Mouse (Mus musculus) liver, embryonic 11.5 days (tissue): ENCODE data around the gene Mpzl2. TPM values are rescaled to one million over a fixed set of nuclear protein-coding genes. Genes with fewer than 3 reads are reported as not detected.
A peak's percentile ranks its signal among the peaks of the same experiment; 100 is the strongest.

Experiments used
- ATAC-seq: fragments of 200-750 bp; cut with Nextera tagmentation; replicated peaks from 2 replicates; pipeline ENCODE4 v1.8.0; 2017; ENCODE audit warnings: moderate number of reproducible peaks, mild to moderate bottlenecking, moderate TSS enrichment, moderate library complexity; ENCODE audit not compliant: low FRiP score
- DNase-seq: peaks from one replicate; pipeline ENCODE4 v3.0.0-alpha.2; 2017; ENCODE audit warnings: low spot score
- H3K27ac ChIP-seq: fragments of 300-500 bp; sonication (generic); 2 replicates; pipeline ENCODE4 v1.5.1; 2014; ENCODE audit warnings: mild to moderate bottlenecking, low read depth, low read length, control low read depth
- H3K27me3 ChIP-seq: fragments of 300-500 bp; sonication (generic); replicated peaks from 2 replicates; pipeline ENCODE4 v1.6.1; 2014; ENCODE audit warnings: low read length, mixed read lengths; ENCODE audit not compliant: control insufficient read depth, insufficient read depth
- H3K36me3 ChIP-seq: fragments of 300-500 bp; sonication (generic); 2 replicates; pipeline ENCODE4 v1.6.1; 2014; ENCODE audit warnings: mild to moderate bottlenecking, low read length, moderate library complexity, mixed read lengths; ENCODE audit not compliant: control insufficient read depth, insufficient read depth
- H3K4me1 ChIP-seq: fragments of 300-500 bp; sonication (generic); replicated peaks from 2 replicates; pipeline ENCODE4 v1.6.1; 2014; ENCODE audit warnings: low read length, mixed read lengths; ENCODE audit not compliant: control insufficient read depth, insufficient read depth
- H3K4me2 ChIP-seq: fragments of 300-500 bp; sonication (generic); 2 replicates; pipeline ENCODE4 v1.6.1; 2014; ENCODE audit warnings: mild to moderate bottlenecking, control low read depth, moderate library complexity
- H3K4me3 ChIP-seq: fragments of 300-500 bp; sonication (generic); 2 replicates; pipeline ENCODE4 v1.5.1; 2014; ENCODE audit warnings: low read depth, low read length, control low read depth
- H3K9ac ChIP-seq: fragments of 300-500 bp; sonication (generic); 2 replicates; pipeline ENCODE4 v1.6.1; 2014; ENCODE audit warnings: low read depth, low read length, control low read depth
- H3K9me3 ChIP-seq: fragments of 300-500 bp; sonication (generic); 2 replicates; pipeline ENCODE4 v1.6.1; 2016; ENCODE audit warnings: low read length, inconsistent platforms, mixed read lengths; ENCODE audit not compliant: control insufficient read depth
- WGBS: fragments of 180-500 bp; shearing (Covaris S2); extraction: QIAGEN DNeasy Blood & Tissue Kit; methylation state at CpG from one replicate; pipeline ENCODE4 v1.1.7; 2014; 5-methylcytosine and 5-hydroxymethylcytosine counted together
- polyA plus RNA-seq: library from polyadenylated mRNA; unstranded; fragments of >200 nt; fragmentation: Nextera tagmentation; extraction: Ambion mirVana; gene quantifications from 2 replicates; pipeline ENCODE4 v1.2.1, GENCODE M21; 2014

Gene Mpzl2
- polyA plus RNA-seq, result 6.4 and 6.5 TPM in 2 replicates

- no peak within 1 kb of the TSS for H3K4me3 ChIP-seq
- H3K4me1 ChIP-seq, result peaks cover 3% of the 10 kb centered on the region; the same call in 1 of the 2 replicates
- H3K27me3 ChIP-seq, result peaks cover 58% of the 10 kb centered on the region
- H3K4me2 ChIP-seq, result peak within 1 kb of the TSS; percentile 42
- no peaks in the 10 kb centered on the region for H3K36me3 ChIP-seq
- 53% methylated on average over 5 of the region's 5 CpGs for WGBS
- H3K27ac ChIP-seq, result no peak within 1 kb of the TSS
- H3K9me3 ChIP-seq, result no peaks in the 10 kb centered on the region
- DNase-seq, result no peak
- ATAC-seq, result no peak
- no peak within 1 kb of the TSS for H3K9ac ChIP-seq
Observed at GRCm38 (mm10) chr9:45039499-45039898, at the start of gene Mpzl2. Gene Mpzl2, plus strand, starts transcription at chr9:45039799.

- no peaks in the 10 kb centered on the region for H3K9me3 ChIP-seq
- H3K4me2 ChIP-seq, result no peak overlapping the region
- H3K9ac ChIP-seq, result no peak overlapping the region
- H3K27me3 ChIP-seq, result no peaks in the 10 kb centered on the region
- WGBS, result 63% methylated on average over 2 of the region's 2 CpGs
- no peaks in the 10 kb centered on the region for H3K36me3 ChIP-seq
- H3K4me1 ChIP-seq, result no peaks in the 10 kb centered on the region; the same call in 1 of the 2 replicates
- no peak overlapping the region for H3K4me3 ChIP-seq
- H3K27ac ChIP-seq, result no peak overlapping the region
- ATAC-seq (no peak), DNase-seq (no peak)
Observed at GRCm38 (mm10) chr9:44991821-44992220, 47.8 kb upstream of the Mpzl2 start.

- no peaks in the 10 kb centered on the region for H3K27me3 ChIP-seq
- no peak overlapping the region for H3K27ac ChIP-seq
- H3K4me1 ChIP-seq, result no peaks in the 10 kb centered on the region
- ATAC-seq (no peak), DNase-seq (no peak)
- H3K36me3 ChIP-seq, result no peaks in the 10 kb centered on the region
- H3K4me3 ChIP-seq, result no peak overlapping the region
- no peaks in the 10 kb centered on the region for H3K9me3 ChIP-seq
- no peak overlapping the region for H3K4me2 ChIP-seq
- H3K9ac ChIP-seq, result no peak overlapping the region
Observed at GRCm38 (mm10) chr9:44992271-44992670, 47.3 kb upstream of the Mpzl2 start.

- Histone ChIP-seq H3K4me2 (no peak overlapping the region), H3K9me3 (no peaks in the 10 kb centered on the region), H3K4me1 (no peaks in the 10 kb centered on the region), H3K9ac (no peak overlapping the region), H3K27me3 (no peaks in the 10 kb centered on the region), H3K36me3 (no peaks in the 10 kb centered on the region), H3K27ac (no peak overlapping the region), H3K4me3 (no peak overlapping the region)
- ATAC-seq, result no peak
- no peak for DNase-seq
- WGBS, result 80% methylated on average over 2 of the region's 2 CpGs
Observed at GRCm38 (mm10) chr9:44993268-44993667, 46.3 kb upstream of the Mpzl2 start.

- Histone ChIP-seq H3K4me3 (no peak overlapping the region), H3K9ac (no peak overlapping the region), H3K27ac (no peak overlapping the region), H3K9me3 (no peaks in the 10 kb centered on the region), H3K4me1 (no peaks in the 10 kb centered on the region), H3K36me3 (no peaks in the 10 kb centered on the region), H3K4me2 (no peak overlapping the region), H3K27me3 (no peaks in the 10 kb centered on the region)
- DNase-seq, result no peak
- no peak for ATAC-seq
- WGBS, result 68% methylated on average over 4 of the region's 4 CpGs
Observed at GRCm38 (mm10) chr9:44994962-44995361, 44.6 kb upstream of the Mpzl2 start.

- H3K4me1 ChIP-seq, result no peaks in the 10 kb centered on the region
- H3K9me3 ChIP-seq, result no peaks in the 10 kb centered on the region
- no peak for ATAC-seq
- no peaks in the 10 kb centered on the region for H3K27me3 ChIP-seq
- H3K27ac ChIP-seq, result no peak overlapping the region
- no peak overlapping the region for H3K9ac ChIP-seq
- H3K36me3 ChIP-seq, result no peaks in the 10 kb centered on the region
- H3K4me3 ChIP-seq, result no peak overlapping the region
- WGBS, result 90% methylated on average over 7 of the region's 7 CpGs
- no peak for DNase-seq
- no peak overlapping the region for H3K4me2 ChIP-seq
Observed at GRCm38 (mm10) chr9:44996590-44996989, 43.0 kb upstream of the Mpzl2 start.

GRCm38 (mm10) chr9:44998138-44998537, 41.5 kb upstream of the Mpzl2 start:
- Histone ChIP-seq H3K9ac (no peak overlapping the region), H3K27me3 (no peaks in the 10 kb centered on the region), H3K36me3 (no peaks in the 10 kb centered on the region), H3K4me2 (no peak overlapping the region), H3K4me3 (no peak overlapping the region), H3K9me3 (no peaks in the 10 kb centered on the region), H3K27ac (no peak overlapping the region), H3K4me1 (no peaks in the 10 kb centered on the region)
- no peak for ATAC-seq
- WGBS, result 59% methylated on average over 11 of the region's 11 CpGs
- no peak for DNase-seq

- no peaks in the 10 kb centered on the region for H3K27me3 ChIP-seq
- no peak overlapping the region for H3K4me3 ChIP-seq
- DNase-seq, result no peak
- no peaks in the 10 kb centered on the region for H3K4me1 ChIP-seq
- H3K27ac ChIP-seq, result no peak overlapping the region
- no peak overlapping the region for H3K4me2 ChIP-seq
- no peaks in the 10 kb centered on the region for H3K9me3 ChIP-seq
- ATAC-seq, result no peak
- H3K36me3 ChIP-seq, result no peaks in the 10 kb centered on the region
- 53% methylated on average over 6 of the region's 6 CpGs for WGBS
- H3K9ac ChIP-seq, result no peak overlapping the region
Observed at GRCm38 (mm10) chr9:44999171-44999570, 40.4 kb upstream of the Mpzl2 start.

- Histone ChIP-seq H3K4me3 (no peak overlapping the region), H3K9me3 (no peaks in the 10 kb centered on the region), H3K36me3 (no peaks in the 10 kb centered on the region), H3K4me1 (no peaks in the 10 kb centered on the region), H3K4me2 (no peak overlapping the region), H3K27ac (no peak overlapping the region), H3K27me3 (no peaks in the 10 kb centered on the region), H3K9ac (no peak overlapping the region)
- WGBS, result 79% methylated on average over 5 of the region's 5 CpGs
- DNase-seq, result no peak
- ATAC-seq, result no peak
Observed at GRCm38 (mm10) chr9:44999776-45000175, 39.8 kb upstream of the Mpzl2 start.
